In genomic region chr11:70435476-70435875, GRCm38 (mm10) we compare ENCODE assay signal across 14 mouse cellular contexts. TPM values are rescaled to one million over a fixed set of nuclear protein-coding genes. Genes with fewer than 3 reads are reported as not detected.
DNase-seq lines count a peak whose midpoint lies in the region; ATAC-seq and TF ChIP-seq lines count a peak whose summit lies in the region.
"Had no signal": no experiment of that assay in that cellular context is flagged by ENCODE, and none has a peak within 500 bp of the region (broad histone marks: within the 10 kb centered on the region; RNA-seq: fewer than 3 reads in every experiment).

No protein-coding gene starts in this region.

- H3K27ac ChIP-seq in hindbrain, embryonic 13.5 days: no peak overlapping the region
- no peak overlapping the region for H3K27ac ChIP-seq in hindbrain, embryonic 11.5 days (ENCODE audit: low read depth, low read length)
- H3K27ac ChIP-seq in stomach, embryonic 16.5 days (ENCODE audit: low read length): no peak overlapping the region
- no peak overlapping the region for H3K27ac ChIP-seq in stomach, postnatal 0 days (replicated peaks)
- peak overlapping the region; percentile 100 for H3K27ac ChIP-seq in macrophage
- H3K27ac ChIP-seq: heart, adult 2 months; limb, embryonic 12.5 days; stomach, embryonic 15.5 days had no signal

- H3K9me3 ChIP-seq in hindbrain, embryonic 13.5 days: no peaks in the 10 kb centered on the region
- no peaks in the 10 kb centered on the region for H3K9me3 ChIP-seq in hindbrain, embryonic 11.5 days (ENCODE audit: control insufficient read depth, low read length)
- no peaks in the 10 kb centered on the region for H3K9me3 ChIP-seq in stomach, embryonic 16.5 days (replicated peaks; ENCODE audit: control insufficient read depth, low read length)
- H3K9me3 ChIP-seq in stomach, postnatal 0 days (ENCODE audit: control insufficient read depth, low read length): no peaks in the 10 kb centered on the region
- H3K9me3 ChIP-seq: limb, embryonic 12.5 days; stomach, embryonic 15.5 days had no signal

- no peak overlapping the region for H3K4me3 ChIP-seq in hindbrain, embryonic 13.5 days
- H3K4me3 ChIP-seq in hindbrain, embryonic 11.5 days (ENCODE audit: low read depth, low read length): no peak overlapping the region
- H3K4me3 ChIP-seq in stomach, embryonic 16.5 days (replicated peaks; ENCODE audit: low read length): no peak overlapping the region
- H3K4me3 ChIP-seq in stomach, postnatal 0 days (ENCODE audit: low read depth, low read length): no peak overlapping the region
- peak overlapping the region; percentile 100; the same call in 1 of the 2 replicates for H3K4me3 ChIP-seq in macrophage (ENCODE audit: inconsistent target)
- H3K4me3 ChIP-seq: heart, adult 2 months; limb, embryonic 12.5 days; stomach, embryonic 15.5 days had no signal

- H3K4me2 ChIP-seq in hindbrain, embryonic 13.5 days: no peak overlapping the region
- H3K4me2 ChIP-seq in hindbrain, embryonic 11.5 days (replicated peaks; ENCODE audit: low read depth, low read length): no peak overlapping the region
- H3K4me2 ChIP-seq in stomach, embryonic 16.5 days (ENCODE audit: low read depth, low read length): no peak overlapping the region
- no peak overlapping the region for H3K4me2 ChIP-seq in stomach, postnatal 0 days (replicated peaks; ENCODE audit: low read depth)
- H3K4me2 ChIP-seq: limb, embryonic 12.5 days; stomach, embryonic 15.5 days had no signal

- TF ChIP-seq CTCF in stomach, postnatal 0 days (IDR thresholded peaks at IDR 0.05; ENCODE audit: low read depth): no peak

- no peak for ATAC-seq in hindbrain, embryonic 13.5 days (ENCODE audit: low FRiP score)
- ATAC-seq in hindbrain, embryonic 11.5 days (ENCODE audit: low FRiP score): no peak
- no peak for ATAC-seq in stomach, embryonic 16.5 days (ENCODE audit: insufficient read depth, low FRiP score)
- ATAC-seq in stomach, postnatal 0 days (ENCODE audit: low FRiP score, low TSS enrichment): no peak

- WGBS in hindbrain, embryonic 13.5 days: 80% methylated on average over 5 of the region's 5 CpGs
- WGBS in hindbrain, embryonic 11.5 days: 70% methylated on average over 5 of the region's 5 CpGs
- WGBS in stomach, embryonic 16.5 days: 71% methylated on average over 5 of the region's 5 CpGs
- WGBS in stomach, postnatal 0 days: 57% methylated on average over 5 of the region's 5 CpGs
- WGBS in macrophage (ENCODE audit: missing documents): 5% methylated on average over 5 of the region's 5 CpGs

- H3K4me1 ChIP-seq in hindbrain, embryonic 13.5 days (replicated peaks): peaks cover 36% of the 10 kb centered on the region
- H3K4me1 ChIP-seq in hindbrain, embryonic 11.5 days (replicated peaks; ENCODE audit: control insufficient read depth, insufficient read depth, low read length): 0 out of 2 replicates have a peak, but pooled peaks cover 4% of the 10 kb centered on the region
- peaks cover 13% of the 10 kb centered on the region for H3K4me1 ChIP-seq in stomach, embryonic 16.5 days (ENCODE audit: control insufficient read depth, insufficient read depth, low read length)
- no peaks in the 10 kb centered on the region for H3K4me1 ChIP-seq in stomach, postnatal 0 days (replicated peaks; ENCODE audit: control insufficient read depth, insufficient read depth)

- peak overlapping the region; percentile 94; the same call in 1 of the 2 replicates for H3K9ac ChIP-seq in hindbrain, embryonic 13.5 days
- H3K9ac ChIP-seq in hindbrain, embryonic 11.5 days (ENCODE audit: low read depth, low read length): no peak overlapping the region
- H3K9ac ChIP-seq in stomach, embryonic 16.5 days (ENCODE audit: low read length): peak overlapping the region; percentile 26; the same call in 1 of the 2 replicates
- H3K9ac ChIP-seq in stomach, postnatal 0 days (ENCODE audit: low read length): no peak overlapping the region
- H3K9ac ChIP-seq: limb, embryonic 12.5 days; stomach, embryonic 15.5 days had no signal

- no peak for DNase-seq in hindbrain, embryonic 11.5 days (ENCODE audit: low spot score)
- no peak for DNase-seq in stomach, postnatal 0 days (ENCODE audit: low spot score)
- DNase-seq in urinary bladder, postnatal 4 days (ENCODE audit: low spot score in 2 of 2): no peak
- DNase-seq in layer of hippocampus, adult 11-12 months (ENCODE audit: low spot score): no peak
- DNase-seq in adrenal gland, postnatal 4 days (ENCODE audit: low spot score in 2 of 2): no peak
- DNase-seq: heart, adult 2 months; lung, postnatal 4 days had no signal

- H3K36me3 ChIP-seq in hindbrain, embryonic 13.5 days: peaks cover 54% of the 10 kb centered on the region
- 0 out of 2 replicates have a peak, but pooled peaks cover 9% of the 10 kb centered on the region for H3K36me3 ChIP-seq in hindbrain, embryonic 11.5 days (ENCODE audit: control insufficient read depth, insufficient read depth, low read length)
- H3K36me3 ChIP-seq in stomach, embryonic 16.5 days (ENCODE audit: control insufficient read depth, insufficient read depth, low read length): 0 out of 2 replicates have a peak, but pooled peaks cover 5% of the 10 kb centered on the region
- H3K36me3 ChIP-seq in stomach, postnatal 0 days (ENCODE audit: control insufficient read depth, insufficient read depth, low read length): 0 out of 2 replicates have a peak, but pooled peaks cover 3% of the 10 kb centered on the region
- peaks cover 56% of the 10 kb centered on the region for H3K36me3 ChIP-seq in macrophage (ENCODE audit: inconsistent target)

- no peaks in the 10 kb centered on the region for H3K27me3 ChIP-seq in hindbrain, embryonic 13.5 days
- no peaks in the 10 kb centered on the region for H3K27me3 ChIP-seq in hindbrain, embryonic 11.5 days (ENCODE audit: control insufficient read depth, insufficient read depth, low read length)
- no peaks in the 10 kb centered on the region for H3K27me3 ChIP-seq in stomach, embryonic 16.5 days (ENCODE audit: control insufficient read depth, insufficient read depth, low read length)
- H3K27me3 ChIP-seq in stomach, postnatal 0 days (ENCODE audit: control insufficient read depth, insufficient read depth, low read length): no peaks in the 10 kb centered on the region
- H3K27me3 ChIP-seq: limb, embryonic 12.5 days; stomach, embryonic 15.5 days had no signal

- TF ChIP-seq EP300 in stomach, postnatal 0 days (optimal IDR thresholded peaks at IDR 0.05): no peak

- peaks cover 75% of the 10 kb centered on the region for H3K79me2 ChIP-seq in macrophage (ENCODE audit: inconsistent target)

RNA-seq across cellular contexts. Expression of gene Arrb2, which starts 3.0 kb away (rescaled TPM):
- 47.6 and 50.2 TPM in 2 replicates for polyA plus RNA-seq in hindbrain, embryonic 13.5 days (2015; fragmentation: Nextera tagmentation; extraction: Ambion mirVana)
- 27.8 and 38.1 TPM in 2 replicates for polyA plus RNA-seq in hindbrain, embryonic 11.5 days (2014; fragmentation: Nextera tagmentation; extraction: Ambion mirVana)
- 14.7 and 14.8 TPM in 2 replicates for polyA plus RNA-seq in stomach, embryonic 16.5 days (2015; fragmentation: Nextera tagmentation; extraction: Ambion mirVana)
- 9.0 and 9.5 TPM in 2 replicates for polyA plus RNA-seq in stomach, postnatal 0 days (2015; fragmentation: Nextera tagmentation; extraction: Ambion mirVana)
- 1,000 to 10,000 TPM in 11 of 26 experiments, 100 to 1,000 TPM in 15; 122 to 1,570 (median 865) TPM for total RNA-seq in macrophage (2018; cell fraction: chromatin; rRNA removed)
- total RNA-seq in macrophage (2018; cell fraction: cytosol; rRNA removed): 100 to 1,000 TPM; 129 to 393 (median 270) TPM
- 100 to 1,000 TPM; 145 to 858 (median 561) TPM for total RNA-seq in macrophage (2018; cell fraction: nucleus; rRNA removed)
- polyA plus RNA-seq in macrophage (2018): 230 to 319 TPM (median 312 TPM) in 3 replicates
- 10 to 100 TPM; 30.4 to 32.3 TPM for total RNA-seq in adrenal gland, postnatal 4 days (2021)

RNA-seq across cellular contexts. Expression of gene Med11, which starts 16.2 kb away (rescaled TPM):
- polyA plus RNA-seq in hindbrain, embryonic 13.5 days (2015; fragmentation: Nextera tagmentation; extraction: Ambion mirVana): 43.2 and 45.5 TPM in 2 replicates
- 40.2 and 42.0 TPM in 2 replicates for polyA plus RNA-seq in hindbrain, embryonic 11.5 days (2014; fragmentation: Nextera tagmentation; extraction: Ambion mirVana)
- polyA plus RNA-seq in stomach, embryonic 16.5 days (2015; fragmentation: Nextera tagmentation; extraction: Ambion mirVana): 37.4 and 37.9 TPM in 2 replicates
- 27.4 and 28.6 TPM in 2 replicates for polyA plus RNA-seq in stomach, postnatal 0 days (2015; fragmentation: Nextera tagmentation; extraction: Ambion mirVana)
- total RNA-seq in macrophage (2018; cell fraction: chromatin; rRNA removed): 10 to 100 TPM in 20 of 26 experiments, 1 to 10 TPM in 6; 7.7 to 19.3 (median 12.0) TPM
- total RNA-seq in macrophage (2018; cell fraction: cytosol; rRNA removed): 10 to 100 TPM; 35.3 to 80.0 (median 55.9) TPM
- total RNA-seq in macrophage (2018; cell fraction: nucleus; rRNA removed): 10 to 100 TPM; 12.6 to 31.8 (median 18.8) TPM
- polyA plus RNA-seq in macrophage (2018): 29.8 to 44.9 TPM (median 39.4 TPM) in 3 replicates
- total RNA-seq in adrenal gland, postnatal 4 days (2021): 10 to 100 TPM; 17.3 to 18.6 TPM

RNA-seq across cellular contexts. Expression of gene Zmynd15, which starts 23.8 kb away (rescaled TPM):
- polyA plus RNA-seq in hindbrain, embryonic 13.5 days (2015; fragmentation: Nextera tagmentation; extraction: Ambion mirVana): 0.45 and 0.98 TPM in 2 replicates
- 0.22 and 0.43 TPM in 2 replicates for polyA plus RNA-seq in hindbrain, embryonic 11.5 days (2014; fragmentation: Nextera tagmentation; extraction: Ambion mirVana)
- 0.45 and 0.97 TPM in 2 replicates for polyA plus RNA-seq in stomach, embryonic 16.5 days (2015; fragmentation: Nextera tagmentation; extraction: Ambion mirVana)
- polyA plus RNA-seq in stomach, postnatal 0 days (2015; fragmentation: Nextera tagmentation; extraction: Ambion mirVana): 0.62 and 0.86 TPM in 2 replicates
- 10 to 100 TPM; 15.3 to 70.9 (median 30.3) TPM for total RNA-seq in macrophage (2018; cell fraction: chromatin; rRNA removed)
- total RNA-seq in macrophage (2018; cell fraction: cytosol; rRNA removed): 1 to 10 TPM; 2.5 to 9.7 (median 5.3) TPM
- 10 to 100 TPM in 25 of 26 experiments, 1 to 10 TPM in 1; 9.8 to 55.7 (median 28.5) TPM for total RNA-seq in macrophage (2018; cell fraction: nucleus; rRNA removed)
- polyA plus RNA-seq in macrophage (2018): 2.4 to 5.2 TPM (median 4.4 TPM) in 3 replicates
- total RNA-seq in adrenal gland, postnatal 4 days (2021): 1 to 10 TPM; 2.2 to 2.3 TPM
- total RNA-seq: common myeloid progenitor, adult 5-6 weeks had no signal
- polyA plus RNA-seq: neural tube, embryonic 11.5 days had no signal

RNA-seq across cellular contexts. Expression of gene Cxcl16, which starts 24.3 kb away (rescaled TPM):
- polyA plus RNA-seq in hindbrain, embryonic 13.5 days (2015; fragmentation: Nextera tagmentation; extraction: Ambion mirVana): 4.6 and 6.7 TPM in 2 replicates
- polyA plus RNA-seq in hindbrain, embryonic 11.5 days (2014; fragmentation: Nextera tagmentation; extraction: Ambion mirVana): 0.42 and 1.2 TPM in 2 replicates
- polyA plus RNA-seq in stomach, embryonic 16.5 days (2015; fragmentation: Nextera tagmentation; extraction: Ambion mirVana): 9.0 and 10.5 TPM in 2 replicates
- polyA plus RNA-seq in stomach, postnatal 0 days (2015; fragmentation: Nextera tagmentation; extraction: Ambion mirVana): 15.8 and 18.1 TPM in 2 replicates
- total RNA-seq in macrophage (2018; cell fraction: chromatin; rRNA removed): 100 to 1,000 TPM in 19 of 26 experiments, 10 to 100 TPM in 7; 38.5 to 511 (median 181) TPM
- 100 to 1,000 TPM in 21 of 26 experiments, 10 to 100 TPM in 5; 78.1 to 341 (median 209) TPM for total RNA-seq in macrophage (2018; cell fraction: cytosol; rRNA removed)
- total RNA-seq in macrophage (2018; cell fraction: nucleus; rRNA removed): 100 to 1,000 TPM in 24 of 26 experiments, 10 to 100 TPM in 2; 63.6 to 577 (median 286) TPM
- polyA plus RNA-seq in macrophage (2018): 84.4 to 133 TPM (median 111 TPM) in 3 replicates
- 1 to 10 TPM; 5.8 to 7.4 TPM for total RNA-seq in adrenal gland, postnatal 4 days (2021)
- total RNA-seq: common myeloid progenitor, adult 5-6 weeks had no signal

RNA-seq across cellular contexts. Expression of gene Pelp1, which starts 25.6 kb away (rescaled TPM):
- 33.3 and 33.6 TPM in 2 replicates for polyA plus RNA-seq in hindbrain, embryonic 13.5 days (2015; fragmentation: Nextera tagmentation; extraction: Ambion mirVana)
- 31.0 and 32.0 TPM in 2 replicates for polyA plus RNA-seq in hindbrain, embryonic 11.5 days (2014; fragmentation: Nextera tagmentation; extraction: Ambion mirVana)
- polyA plus RNA-seq in stomach, embryonic 16.5 days (2015; fragmentation: Nextera tagmentation; extraction: Ambion mirVana): 32.0 and 32.2 TPM in 2 replicates
- polyA plus RNA-seq in stomach, postnatal 0 days (2015; fragmentation: Nextera tagmentation; extraction: Ambion mirVana): 10.4 and 10.8 TPM in 2 replicates
- 10 to 100 TPM in 24 of 26 experiments, 1 to 10 TPM in 2; 8.1 to 32.4 (median 21.4) TPM for total RNA-seq in macrophage (2018; cell fraction: chromatin; rRNA removed)
- 10 to 100 TPM; 14.1 to 24.3 (median 19.8) TPM for total RNA-seq in macrophage (2018; cell fraction: cytosol; rRNA removed)
- 10 to 100 TPM; 10.7 to 37.3 (median 20.3) TPM for total RNA-seq in macrophage (2018; cell fraction: nucleus; rRNA removed)
- 16.8 to 21.8 TPM (median 20.3 TPM) in 3 replicates for polyA plus RNA-seq in macrophage (2018)
- 10 to 100 TPM; 37.2 to 40.5 TPM for total RNA-seq in adrenal gland, postnatal 4 days (2021)

Comparison
In these comparisons a context has a peak if more than half of its experiments do, and no peak if none do; other contexts are left out.
1. H3K9ac ChIP-seq: peak in hindbrain, embryonic 13.5 days (single experiment) and stomach, embryonic 16.5 days (single experiment); none in hindbrain, embryonic 11.5 days (single experiment) and stomach, postnatal 0 days (single experiment).